Mouse (Mus musculus) brown adipose tissue, adult 24 weeks (tissue): ENCODE results near the gene Ncf4. TPM values are rescaled to one million over a fixed set of nuclear protein-coding genes. Genes with fewer than 3 reads are reported as not detected.
"Not testable (repeated sequence)": the region's sequence is repeated elsewhere in the genome, so short reads cannot be mapped to it uniquely, and the experiment has no call there.

Source experiments
- H3K27ac ChIP-seq: fragments of 200-500 bp; replicated peaks from 2 replicates; pipeline ENCODE4 v1.5.1; 2012; ENCODE audit warnings: low read depth, mild to moderate bottlenecking, low read length
- H3K4me1 ChIP-seq: fragments of 200-500 bp; 2 replicates; pipeline ENCODE4 v1.6.1; 2012; ENCODE audit warnings: low read length, mixed read lengths; ENCODE audit not compliant: control insufficient read depth, insufficient read depth, insufficient read length
- H3K4me3 ChIP-seq: fragments of 200-500 bp; 2 replicates; pipeline ENCODE4 v1.5.1; 2012; ENCODE audit warnings: low read depth, mild to moderate bottlenecking, low read length, moderate library complexity; ENCODE audit not compliant: insufficient read depth
- polyA plus RNA-seq: library from polyadenylated mRNA; stranded (reverse); fragments of >200 nt; gene quantifications from 2 replicates; pipeline ENCODE4 v1.2.4, GENCODE M21; 2012; ENCODE audit not compliant: missing spikeins, insufficient read depth, insufficient read length

Gene Ncf4
- polyA plus RNA-seq, 1 experiment: 3.5 TPM

DNA sequence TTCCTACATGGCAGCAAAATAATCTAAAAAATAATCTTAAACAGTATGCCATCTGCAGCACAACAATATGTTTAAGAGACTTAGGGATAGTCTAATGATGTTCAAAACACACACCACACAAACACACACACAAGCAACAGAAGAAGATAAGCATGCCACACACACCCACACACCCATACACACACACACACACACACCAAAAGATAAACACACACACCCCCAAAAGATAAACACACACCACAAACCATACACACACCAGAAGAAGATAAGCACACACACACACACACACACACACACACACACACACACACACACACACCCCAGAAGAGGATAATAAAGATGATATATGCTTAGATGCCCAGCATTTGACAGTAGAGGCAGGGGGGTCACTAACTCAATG, 26.6 kb downstream of the Ncf4 start:
- H3K4me3 ChIP-seq: no peak overlapping the region
- H3K27ac ChIP-seq: peak overlapping the region; percentile 73
- H3K4me1 ChIP-seq: peaks cover 36% of the 10 kb centered on the region

DNA sequence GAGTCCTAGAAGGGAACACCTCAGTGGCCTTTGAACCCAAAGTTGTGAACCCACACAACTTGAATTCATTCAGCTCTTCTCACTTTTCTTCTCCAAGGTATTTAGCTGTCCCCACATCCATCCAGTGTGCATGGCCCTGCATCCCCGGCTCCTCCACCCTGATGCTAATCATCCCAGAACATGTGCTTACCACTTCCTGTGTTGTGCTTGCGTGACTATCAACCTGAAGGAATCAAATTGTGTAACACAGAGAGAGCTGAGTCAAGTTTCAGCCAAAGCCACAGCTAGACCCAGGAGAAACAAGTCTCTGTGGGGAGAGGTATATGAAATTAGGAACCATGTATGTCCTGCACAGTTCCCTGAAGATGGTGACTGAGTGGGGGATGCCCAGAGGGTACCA, 33.7 kb downstream of the Ncf4 start:
- Histone ChIP-seq H3K4me3 (no peak overlapping the region), H3K27ac (no peak overlapping the region), H3K4me1 (peaks cover 16% of the 10 kb centered on the region)

DNA sequence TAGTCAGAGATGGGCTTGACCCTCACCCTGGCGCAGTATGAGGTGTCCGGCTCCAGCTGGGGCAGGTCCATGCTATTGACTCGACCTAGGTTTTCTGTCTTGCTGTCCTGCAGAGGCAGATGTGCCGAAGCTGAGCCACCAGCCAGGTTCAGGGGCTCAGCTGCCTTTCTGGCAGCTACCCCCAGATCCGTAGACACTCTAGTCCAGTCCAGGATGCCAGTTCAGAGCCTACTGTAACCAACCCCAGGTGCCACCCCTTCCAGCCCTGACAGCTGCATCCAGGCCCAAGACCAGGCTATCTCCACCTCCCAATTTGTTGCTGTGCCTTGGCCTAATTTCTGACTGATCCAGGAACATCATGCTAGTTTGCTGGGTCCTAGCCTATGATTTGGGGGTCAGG, 43.3 kb downstream of the Ncf4 start:
- Histone ChIP-seq H3K27ac (no peak overlapping the region), H3K4me1 (peaks cover 5% of the 10 kb centered on the region; the same call in 1 of the 2 replicates), H3K4me3 (no peak overlapping the region)

GRCm38 (mm10) chr15:78289775-78290174, 45.2 kb downstream of the Ncf4 start:
- H3K4me3 ChIP-seq, H3K27ac ChIP-seq: not testable (repeated sequence)
- H3K4me1 ChIP-seq: peaks cover 11% of the 10 kb centered on the region

DNA sequence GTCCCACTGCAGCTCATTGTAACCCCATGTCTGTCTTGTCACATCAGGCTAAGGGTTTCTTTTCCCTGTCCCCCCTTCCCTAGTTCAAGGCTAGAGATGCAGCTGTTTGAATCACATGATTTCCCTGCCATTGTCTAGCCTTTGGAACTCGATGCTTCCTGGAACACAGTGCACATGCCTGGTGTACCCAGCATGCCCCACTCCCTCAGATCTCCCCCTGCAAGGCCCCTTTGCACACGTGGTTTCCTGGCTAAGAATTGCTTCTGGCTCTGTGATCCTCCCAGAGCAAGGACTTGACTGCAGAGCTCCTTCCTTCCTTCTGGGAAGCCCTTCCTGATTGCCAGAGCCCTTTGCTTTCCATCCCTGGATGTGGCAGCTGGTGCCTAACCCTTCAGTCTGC, 48.6 kb downstream of the Ncf4 start:
- H3K4me3 ChIP-seq: not testable (repeated sequence)
- H3K4me1 ChIP-seq: peaks cover 11% of the 10 kb centered on the region
- H3K27ac ChIP-seq: peak overlapping the region; percentile 57

- Histone ChIP-seq H3K27ac (peak overlapping the region; percentile 41), H3K4me1 (peaks cover 11% of the 10 kb centered on the region), H3K4me3 (no peak overlapping the region)
These were observed 49.1 kb downstream of the Ncf4 start for GRCm38 (mm10) chr15:78293716-78294115.

DNA sequence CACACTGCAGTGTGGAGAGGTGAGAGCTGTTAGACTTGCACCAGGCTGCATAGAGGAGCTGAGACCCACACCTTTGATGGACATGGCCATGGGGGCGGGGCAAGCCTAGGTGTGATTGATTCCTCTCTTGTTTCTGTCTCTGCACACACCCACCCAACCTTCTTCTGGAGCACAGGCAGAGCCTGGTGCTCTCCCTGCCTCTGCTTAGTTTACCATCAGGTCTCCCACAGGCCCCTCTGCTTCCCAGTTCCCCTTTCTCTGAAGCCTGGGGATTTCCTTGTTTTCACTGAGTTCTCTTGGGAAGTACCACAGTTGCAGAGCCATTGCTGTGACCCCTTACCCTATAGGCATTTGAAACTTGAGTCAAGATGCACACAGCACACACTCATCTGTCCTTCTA, 54.0 kb downstream of the Ncf4 start:
- Histone ChIP-seq H3K4me3 (no peak overlapping the region), H3K4me1 (peaks cover 6% of the 10 kb centered on the region), H3K27ac (no peak overlapping the region)

GRCm38 (mm10) chr15:78299641-78300040, 55.0 kb downstream of the Ncf4 start:
- H3K4me1 ChIP-seq: no peaks in the 10 kb centered on the region
- H3K4me3 ChIP-seq: no peak overlapping the region
- no peak overlapping the region for H3K27ac ChIP-seq

GRCm38 (mm10) chr15:78300773-78301172, 56.2 kb downstream of the Ncf4 start:
- no peak overlapping the region for H3K27ac ChIP-seq

DNA sequence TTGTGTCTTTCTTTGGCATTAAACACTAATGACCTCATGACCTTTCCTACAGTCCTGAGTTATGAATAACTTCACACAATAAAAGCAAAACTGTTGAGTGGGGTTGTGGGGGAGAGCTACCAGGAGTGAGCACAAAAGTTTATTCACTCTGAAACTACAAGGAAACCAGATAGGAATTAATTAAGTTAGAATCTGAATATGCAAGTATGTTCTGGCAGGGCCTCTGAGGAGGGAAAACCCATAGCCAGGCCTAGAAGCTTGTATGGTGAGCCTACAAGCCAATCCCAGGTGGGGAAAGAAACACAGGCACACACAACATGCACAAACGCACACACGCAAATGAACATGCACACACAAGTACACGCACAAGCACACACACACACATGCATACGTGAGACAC, 58.1 kb downstream of the Ncf4 start:
- Histone ChIP-seq H3K4me1 (no peaks in the 10 kb centered on the region), H3K4me3 (no peak overlapping the region), H3K27ac (no peak overlapping the region)

More at GRCm38 (mm10) chr15:78300773-78301172, 56.2 kb downstream of the Ncf4 start:
- Histone ChIP-seq H3K4me1 (no peaks in the 10 kb centered on the region), H3K4me3 (no peak overlapping the region)

DNA sequence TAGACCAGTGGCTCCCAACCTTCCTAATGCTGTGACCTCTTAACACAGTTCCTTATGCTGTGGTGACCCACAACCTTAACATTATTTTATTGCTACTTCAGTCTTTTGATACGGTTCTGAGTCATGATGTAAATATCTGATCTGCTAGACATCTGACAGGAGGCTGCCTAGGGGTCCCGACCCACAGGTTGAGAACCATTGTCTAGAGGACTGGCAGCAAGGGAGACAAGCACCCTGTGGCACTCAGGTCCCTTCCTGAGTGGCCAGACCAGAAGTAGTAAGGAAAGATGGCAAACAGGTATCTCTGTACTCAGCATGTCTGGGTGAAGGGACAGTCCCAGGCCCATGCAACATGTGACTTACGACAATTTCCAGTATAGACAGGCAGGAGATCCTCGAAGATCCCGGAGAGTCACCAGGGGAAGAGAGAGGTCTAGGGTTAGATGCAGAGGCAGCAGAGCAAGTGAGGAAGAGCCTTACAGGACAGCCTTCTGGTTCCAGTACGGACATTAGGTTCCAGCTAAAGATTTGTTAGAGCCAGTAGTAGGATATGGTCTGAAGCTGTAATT, 59.1 kb downstream of the Ncf4 start:
- H3K4me3 ChIP-seq: no peak overlapping the region
- no peaks in the 10 kb centered on the region for H3K4me1 ChIP-seq

DNA sequence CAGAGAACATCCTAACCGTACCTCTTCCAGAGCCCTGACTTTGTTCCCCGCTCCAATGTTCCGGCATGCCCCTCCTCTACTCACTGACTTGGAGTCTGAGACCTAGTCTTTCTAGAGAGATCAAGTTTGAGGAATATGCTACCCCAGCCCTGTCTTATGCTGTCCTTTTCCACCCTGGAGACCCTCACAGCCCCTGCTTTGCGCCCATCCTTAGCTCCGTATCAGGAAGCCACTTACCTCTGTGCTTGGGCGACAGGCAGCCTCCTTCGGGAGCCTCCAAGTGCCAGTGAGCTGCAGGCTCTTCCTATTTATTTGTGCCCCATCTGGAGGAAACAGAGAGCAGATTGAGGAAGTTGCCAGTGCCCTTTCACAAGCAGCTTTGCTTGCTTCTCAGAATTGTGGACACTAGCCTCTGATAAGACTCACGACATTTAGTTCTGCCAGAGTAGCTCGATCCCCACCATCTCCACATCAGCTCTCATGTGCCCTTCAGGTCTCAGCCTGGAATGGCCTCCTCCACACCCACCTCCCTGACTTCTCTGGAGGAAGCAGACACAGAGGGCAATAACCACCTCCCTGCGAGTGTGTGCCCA, 60.8 kb downstream of the Ncf4 start, which contains the start of gene Csf2rb2:
Gene Csf2rb2, minus strand, starts transcription at position 381 of the 593 bp plus-strand sequence.
- Histone ChIP-seq H3K4me1 (peaks cover 6% of the 10 kb centered on the region; the same call in 1 of the 2 replicates), H3K27ac (no peak within 1 kb of the TSS; the same call in 1 of the 2 replicates), H3K4me3 (peak within 1 kb of the TSS; percentile 39)

More for the DNA sequence above, 59.1 kb downstream of the Ncf4 start:
- H3K27ac ChIP-seq: no peak overlapping the region

GRCm38 (mm10) chr15:78309865-78310264, 65.3 kb downstream of the Ncf4 start:
- peak overlapping the region; percentile 45 for H3K27ac ChIP-seq
- peaks cover 20% of the 10 kb centered on the region for H3K4me1 ChIP-seq
- H3K4me3 ChIP-seq: no peak overlapping the region

- Histone ChIP-seq H3K27ac (peak overlapping the region; percentile 61), H3K4me3 (no peak overlapping the region), H3K4me1 (peaks cover 20% of the 10 kb centered on the region)
These were observed 66.4 kb downstream of the Ncf4 start for GRCm38 (mm10) chr15:78310971-78311370.
